Mouse (Mus musculus): ENCODE results near the gene Cyp2r1.
"Not testable (repeated sequence)": the region's sequence is repeated elsewhere in the genome, so short reads cannot be mapped to it uniquely, and the experiment has no call there.

Cyp2r1 gene

DNA sequence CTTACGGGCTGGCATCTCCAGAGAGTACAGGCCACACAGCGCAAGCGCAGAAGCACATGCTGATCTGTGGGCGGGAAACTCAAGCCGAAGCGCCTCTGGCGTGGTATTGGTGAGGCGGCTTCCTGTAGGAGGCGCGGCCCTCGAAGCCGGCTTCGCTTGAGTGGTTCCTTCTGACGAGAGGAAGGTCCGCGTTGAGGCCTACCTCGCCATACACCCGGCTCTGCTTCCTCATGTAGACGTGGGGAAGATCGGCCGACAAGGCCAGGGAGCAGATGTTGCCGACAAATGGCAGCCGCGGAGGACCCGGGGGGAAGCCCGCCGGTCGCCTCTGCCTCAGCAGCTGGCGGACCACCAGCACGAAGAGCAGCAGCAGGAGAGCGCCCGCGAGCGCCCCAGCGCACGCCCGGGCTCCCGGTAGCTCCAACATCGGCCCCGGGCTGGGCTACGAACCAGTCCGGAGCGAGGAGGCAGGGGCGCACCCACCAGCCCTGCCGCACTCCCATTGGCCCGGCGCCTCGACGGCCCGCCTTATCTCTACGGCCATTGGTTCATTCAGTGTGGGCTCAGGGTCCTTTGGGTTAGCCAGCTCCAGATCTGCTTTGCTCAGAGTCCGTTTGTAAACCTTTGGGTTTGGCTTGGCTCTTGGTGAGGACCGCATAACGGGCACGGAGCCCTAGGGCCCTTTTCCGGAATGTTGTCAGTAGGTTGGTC lies at the start of gene Cyp2r1:
TSS of gene Cyp2r1 (minus strand) at position 442 of the 711 bp plus-strand sequence.
- peak; percentile 89 for DNase-seq (ENCODE audit: low spot score)

DNA sequence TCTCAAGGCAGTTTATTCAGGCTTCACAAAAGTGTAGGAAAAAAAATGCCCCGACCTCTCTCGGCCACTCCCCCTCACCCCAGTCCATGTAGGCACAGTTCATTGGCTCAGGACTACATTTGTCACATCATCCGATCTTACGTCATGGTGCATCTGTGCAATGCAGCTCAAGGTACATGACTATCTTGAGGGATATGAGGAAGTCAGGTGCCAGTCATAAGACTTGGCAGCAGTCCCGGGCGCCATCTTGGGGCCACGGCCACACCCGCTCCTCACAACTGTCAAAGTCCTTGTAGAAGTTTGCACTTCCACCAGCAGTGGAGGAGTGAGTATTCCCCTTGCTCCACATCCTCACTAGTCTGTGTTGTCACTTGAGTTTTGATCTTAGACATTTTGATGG lies 31.6 kb upstream of the Cyp2r1 start:
- not testable (repeated sequence) for DNase-seq (ENCODE audit: low spot score)

DNA sequence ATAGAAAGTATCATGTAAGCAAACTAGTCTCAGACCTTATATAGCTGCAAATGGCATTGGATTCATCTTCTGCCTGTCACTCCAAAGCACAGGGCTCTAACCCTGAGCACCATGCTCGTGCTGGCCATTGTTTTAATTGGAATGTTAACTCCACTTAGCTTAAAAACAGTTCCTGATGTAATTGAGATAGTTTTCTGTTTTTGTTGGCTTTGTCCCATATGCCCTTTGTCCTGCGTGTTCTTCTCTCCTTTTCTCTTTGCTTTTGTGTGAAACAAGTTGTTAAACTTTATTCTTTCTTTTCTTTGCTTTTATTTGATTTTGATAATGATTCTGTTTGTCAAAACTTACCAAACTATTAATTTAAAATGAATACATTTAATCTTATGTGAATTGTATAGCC lies 19.7 kb upstream of the Cyp2r1 start:
- DNase-seq (ENCODE audit: low spot score): no peak

DNA sequence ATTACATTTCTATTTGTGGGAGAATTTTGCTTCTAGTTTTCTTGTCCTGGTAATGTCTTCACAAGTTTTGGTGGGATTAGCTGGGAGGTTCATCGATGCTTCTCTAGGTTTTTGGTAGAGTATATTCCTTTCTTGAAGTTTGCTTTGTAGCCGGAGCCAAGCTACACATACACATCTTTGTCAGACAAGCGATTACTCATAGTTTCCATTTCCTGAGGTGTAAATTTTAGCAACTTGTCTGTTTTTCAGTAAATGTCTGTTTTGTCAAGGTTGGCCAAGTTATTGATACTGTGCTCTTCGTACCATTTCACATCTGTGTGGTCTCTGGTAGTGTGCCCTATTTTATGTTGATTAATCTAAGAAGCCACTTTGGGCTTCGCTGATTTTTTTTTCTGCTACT lies 18.4 kb upstream of the Cyp2r1 start:
- no peak for DNase-seq (ENCODE audit: low spot score)

DNA sequence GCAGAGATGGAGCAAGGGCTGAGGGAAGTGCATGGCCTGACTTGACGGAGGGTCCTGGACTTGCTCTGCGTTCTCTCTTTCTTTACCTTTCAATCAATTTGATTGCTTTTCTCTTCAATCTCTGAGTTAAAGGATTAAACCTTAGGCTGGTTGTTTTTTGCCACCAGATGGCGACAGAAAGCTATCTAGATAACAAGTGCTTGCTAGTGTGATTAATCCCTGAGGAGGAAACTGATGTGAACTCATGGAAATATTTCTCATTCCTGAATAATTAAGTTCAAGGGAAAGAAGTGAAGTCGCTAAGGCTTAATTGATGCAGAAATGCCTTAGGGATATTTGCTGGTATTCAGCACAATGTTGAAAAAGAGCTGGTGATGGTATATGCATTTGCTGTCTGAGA lies 17.7 kb upstream of the Cyp2r1 start:
- peak; percentile 76 for DNase-seq (ENCODE audit: low spot score)

DNA sequence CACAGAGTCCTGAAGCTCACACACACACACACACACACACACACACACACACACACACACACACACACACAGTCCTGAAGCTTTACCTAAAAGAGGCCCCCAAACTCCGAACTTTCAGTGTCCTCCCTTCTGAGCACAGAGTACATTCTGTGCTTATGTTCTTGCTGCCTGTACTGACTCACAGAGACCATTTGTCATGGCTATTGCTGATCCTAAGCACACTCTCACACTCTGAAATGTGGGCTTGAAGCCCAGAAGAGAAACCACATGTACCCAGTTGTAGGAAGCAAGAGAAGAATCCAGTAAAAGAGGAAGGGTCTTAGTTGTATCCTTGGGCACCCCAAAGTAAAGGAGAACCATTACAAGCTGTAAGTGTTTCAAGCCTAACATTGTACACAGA lies 14.9 kb upstream of the Cyp2r1 start:
- no peak for DNase-seq (ENCODE audit: low spot score)

DNA sequence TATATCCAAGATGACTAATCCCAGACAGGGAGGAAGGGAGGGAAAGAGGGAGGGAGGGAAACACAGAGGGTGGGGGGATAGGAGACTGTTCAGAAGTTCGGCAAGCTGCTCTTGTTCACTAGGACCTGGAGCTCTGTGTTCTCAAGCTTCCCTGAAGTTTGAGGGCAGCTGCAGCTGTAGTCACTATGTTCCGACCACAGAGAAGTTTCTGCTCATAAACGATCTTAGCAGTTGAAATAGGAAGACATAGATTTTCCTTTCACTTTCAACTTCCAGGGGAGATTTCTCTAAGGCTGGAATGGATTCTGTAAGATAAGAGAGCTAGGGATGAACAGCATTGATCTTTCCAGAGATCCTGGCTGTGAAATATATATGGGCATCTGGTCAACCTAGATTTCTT lies 14.2 kb upstream of the Cyp2r1 start:
- no peak for DNase-seq (ENCODE audit: low spot score)

DNA sequence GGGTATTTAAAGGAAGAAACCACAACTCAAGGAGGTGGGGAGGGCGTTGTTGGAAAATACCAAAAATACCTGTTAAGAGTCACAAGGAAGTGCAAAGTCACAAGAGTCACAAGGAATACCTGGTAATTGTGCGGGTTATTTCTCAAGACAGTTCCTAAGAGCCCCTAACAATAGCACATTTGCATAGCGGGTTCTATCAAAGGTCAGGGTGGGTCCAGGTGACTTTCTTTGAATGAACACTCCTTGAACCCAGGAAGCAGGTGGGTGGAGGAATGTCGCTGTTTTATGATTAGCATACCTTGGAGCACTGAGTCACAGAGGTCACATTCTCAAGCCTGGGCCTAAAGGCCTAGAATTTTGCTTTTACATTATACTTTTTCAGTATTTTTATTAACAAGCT lies 11.1 kb upstream of the Cyp2r1 start:
- not testable (repeated sequence) for DNase-seq (ENCODE audit: low spot score)

DNA sequence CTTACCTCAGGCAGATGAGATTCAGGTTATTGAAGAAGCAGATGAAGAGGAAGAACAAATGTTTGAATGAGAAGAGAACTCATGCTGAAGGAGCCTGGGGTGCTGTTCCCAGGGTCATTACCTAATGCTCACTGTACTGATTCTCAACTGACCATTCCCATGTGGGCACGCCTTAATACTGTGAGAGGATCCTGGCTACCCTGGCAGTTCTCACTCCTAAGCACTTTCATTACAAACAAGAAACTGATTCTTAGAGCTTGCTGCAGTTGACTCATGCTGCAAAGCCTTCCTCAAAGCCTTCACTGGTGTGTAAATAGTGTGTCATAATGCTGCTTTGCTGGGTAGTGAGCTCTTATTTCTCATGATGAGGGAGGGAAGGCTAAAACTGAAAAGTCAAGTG lies 26.6 kb downstream of the Cyp2r1 start:
- no peak for DNase-seq (ENCODE audit: low spot score)

DNA sequence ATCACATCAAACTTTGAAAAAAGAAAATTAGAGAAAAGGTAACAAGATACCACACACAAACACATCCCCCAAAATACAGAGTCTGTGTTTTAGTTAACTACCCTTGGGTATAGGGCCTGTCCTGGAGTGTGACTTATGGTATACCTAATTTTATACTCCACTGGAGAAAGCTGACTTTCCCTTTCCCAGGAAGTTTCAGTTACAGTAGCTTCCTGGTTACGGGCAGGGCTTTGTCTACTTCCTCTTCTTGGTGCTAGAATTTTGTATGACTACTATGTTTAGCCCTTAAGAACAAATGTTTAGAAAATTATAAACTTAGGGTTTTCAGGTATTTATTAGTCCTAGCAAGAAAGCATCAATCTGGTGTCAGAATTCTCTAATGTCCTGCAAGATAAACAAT lies 36.5 kb downstream of the Cyp2r1 start:
- no peak for DNase-seq (ENCODE audit: low spot score)

DNA sequence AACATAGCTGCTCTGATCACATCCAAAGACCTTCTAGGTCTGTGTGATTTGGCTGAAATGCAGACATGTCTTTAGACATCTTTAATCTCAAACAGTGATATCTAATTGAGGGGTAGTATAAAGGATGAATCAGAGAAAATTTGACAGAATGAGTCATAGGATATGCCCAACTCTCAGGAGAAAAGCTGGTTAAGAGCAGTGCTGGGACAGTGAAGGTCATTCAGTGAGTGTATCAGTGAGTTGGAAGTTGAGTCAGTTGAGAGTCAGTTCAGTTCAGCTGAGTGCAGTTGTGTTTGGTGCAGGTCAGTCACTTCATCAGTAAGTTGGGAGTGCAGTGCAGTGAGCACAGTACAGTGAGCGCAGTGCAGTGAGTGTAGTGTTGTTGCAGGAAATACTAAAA lies 42.6 kb downstream of the Cyp2r1 start:
- no peak for DNase-seq (ENCODE audit: low spot score)

DNA sequence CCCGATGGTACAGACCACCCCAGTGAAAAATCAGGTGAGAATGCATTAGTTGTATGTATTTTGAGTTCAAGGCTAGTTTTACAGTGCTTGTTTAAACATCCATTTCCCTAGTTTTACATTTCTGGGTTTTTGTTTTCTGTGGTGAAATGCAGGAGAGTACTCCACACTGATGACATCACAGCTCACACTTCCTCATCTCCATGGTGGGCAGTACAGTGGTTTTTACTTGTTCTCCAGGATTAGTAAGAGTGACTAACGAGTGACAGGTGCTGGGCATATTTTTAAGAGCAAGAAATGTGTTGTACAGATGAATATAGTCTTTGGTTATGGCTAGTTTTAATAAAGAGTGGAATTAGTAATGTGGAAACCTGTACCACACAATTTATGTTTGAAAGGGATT lies 53.9 kb downstream of the Cyp2r1 start:
- no peak for DNase-seq (ENCODE audit: low spot score)
